Mouse (Mus musculus) MEL (cell line): ENCODE data around the gene Calml3. TPM values are rescaled to one million over a fixed set of nuclear protein-coding genes. Genes with fewer than 3 reads are reported as not detected.
"Not testable (repeated sequence)": the region's sequence is repeated elsewhere in the genome, so short reads cannot be mapped to it uniquely, and the experiment has no call there.

ENCODE experiments used
- DNase-seq: peaks from one replicate; pipeline ENCODE4 v3.0.0; 2011; ENCODE audit warnings: low read depth, low spot score
- H3K27ac ChIP-seq: 2 replicates; pipeline ENCODE4 v1.5.1; 2012; ENCODE audit warnings: low read depth, mild to moderate bottlenecking, control low read depth, low read length, moderate library complexity; ENCODE audit not compliant: control insufficient read depth
- H3K27me3 ChIP-seq, 2 experiments: fragments of 150-350 bp in 1 of 2; sonication (generic) in 1 of 2; 2 replicates each; pipeline ENCODE4 v1.6.1; 2012; ENCODE audit warnings: low read length in 2 of 2, mild to moderate bottlenecking in 2 of 2, improper control_type of control experiment in 1 of 2, moderate library complexity in 1 of 2; ENCODE audit not compliant: insufficient read depth in 2 of 2, control insufficient read depth in 1 of 2
- H3K36me3 ChIP-seq, 2 experiments: 2 replicates each; pipeline ENCODE4 v1.6.1; 2012 to 2014; ENCODE audit warnings: low read length in 2 of 2, improper control_type of control experiment in 1 of 2, inconsistent platforms in 1 of 2, mild to moderate bottlenecking in 1 of 2; ENCODE audit not compliant: insufficient read depth in 2 of 2, control insufficient read depth in 1 of 2
- H3K4me1 ChIP-seq, 2 experiments: fragments of 150-350 bp in 1 of 2; sonication (generic) in 1 of 2; 2 replicates each; pipeline ENCODE4 v1.6.1; 2012; ENCODE audit warnings: low read length in 2 of 2, improper control_type of control experiment in 1 of 2, mild to moderate bottlenecking in 1 of 2; ENCODE audit not compliant: insufficient read depth in 2 of 2, control insufficient read depth in 1 of 2
- H3K4me3 ChIP-seq, 2 experiments: fragments of 150-350 bp in 1 of 2; sonication (generic) in 1 of 2; 2 replicates each; pipeline ENCODE4 v1.5.1; 2012; ENCODE audit warnings: low read depth in 2 of 2, low read length in 2 of 2, mild to moderate bottlenecking in 2 of 2, moderate library complexity in 2 of 2, control low read depth in 1 of 2, improper control_type of control experiment in 1 of 2; ENCODE audit not compliant: control insufficient read depth in 1 of 2, insufficient read depth in 1 of 2
- H3K79me2 ChIP-seq: 2 replicates; pipeline ENCODE4 v1.6.1; 2012; ENCODE audit warnings: mild to moderate bottlenecking, low read length, moderate library complexity; ENCODE audit not compliant: control insufficient read depth, poor library complexity, insufficient read depth
- H3K9ac ChIP-seq: 2 replicates; pipeline ENCODE4 v1.6.1; 2012; ENCODE audit warnings: low read depth, mild to moderate bottlenecking, control low read depth, low read length, moderate library complexity; ENCODE audit not compliant: control insufficient read depth, poor library complexity, severe bottlenecking
- H3K9me3 ChIP-seq: fragments of 150-350 bp; sonication (generic); replicated peaks from 2 replicates; pipeline ENCODE4 v1.6.1; 2012; ENCODE audit warnings: mild to moderate bottlenecking, low read length, improper control_type of control experiment, moderate library complexity; ENCODE audit not compliant: insufficient read depth
- BHLHE40 ChIP-seq: IDR thresholded peaks from 2 replicates; pipeline ENCODE4 v1.6.1; 2012; ENCODE audit warnings: low read depth, mild to moderate bottlenecking, inconsistent platforms, low read length, improper control_type of control experiment, borderline replicate concordance
- CHD2 ChIP-seq: IDR thresholded peaks from 2 replicates; pipeline ENCODE4 v1.6.1; 2011; ENCODE audit warnings: low read length, improper control_type of control experiment
- CTCF ChIP-seq, 3 experiments: IDR thresholded peaks in 2 of 3; conservative IDR thresholded peaks in 1 of 3; 2 replicates each; pipeline ENCODE4 v1.5.1; 2011 to 2012; ENCODE audit warnings: low read length in 3 of 3, low read depth in 2 of 3, mild to moderate bottlenecking in 2 of 3, improper control_type of control experiment in 1 of 3, inconsistent platforms in 1 of 3, mixed read lengths in 1 of 3, moderate library complexity in 1 of 3; ENCODE audit not compliant: control insufficient read depth in 1 of 3, insufficient read depth in 1 of 3, poor library complexity in 1 of 3, severe bottlenecking in 1 of 3
- ELF1 ChIP-seq: IDR thresholded peaks from 2 replicates; pipeline ENCODE4 v1.6.1; 2014; ENCODE audit warnings: low read depth, mild to moderate bottlenecking, inconsistent platforms, low read length, improper control_type of control experiment, moderate library complexity
- EP300 ChIP-seq, 2 experiments: IDR thresholded peaks; 2 replicates each; pipeline ENCODE4 v1.6.1; 2011; ENCODE audit warnings: improper control_type of control experiment in 2 of 2, low read length in 2 of 2, low read depth in 1 of 2, mild to moderate bottlenecking in 1 of 2
- GABPA ChIP-seq: IDR thresholded peaks from 2 replicates; pipeline ENCODE4 v1.6.1; 2012; ENCODE audit warnings: low read depth, mild to moderate bottlenecking, inconsistent platforms, low read length, improper control_type of control experiment, moderate library complexity
- HCFC1 ChIP-seq: IDR thresholded peaks from 2 replicates; pipeline ENCODE4 v1.6.1; 2012; ENCODE audit warnings: low read depth, mild to moderate bottlenecking, inconsistent platforms, low read length, improper control_type of control experiment, moderate library complexity
- JUND ChIP-seq: IDR thresholded peaks from 2 replicates; pipeline ENCODE4 v1.6.1; 2011; ENCODE audit warnings: low read depth, mild to moderate bottlenecking, improper control_type of control experiment, low read length
- KAT2A ChIP-seq: conservative IDR thresholded peaks from 2 replicates; pipeline ENCODE4 v1.6.1; 2012; ENCODE audit warnings: low read depth, low read length, improper control_type of control experiment, inconsistent platforms
- MAFK ChIP-seq: IDR thresholded peaks from 2 replicates; pipeline ENCODE4 v1.6.1; 2011; ENCODE audit warnings: low read depth, mild to moderate bottlenecking, low read length, improper control_type of control experiment, borderline replicate concordance
- MAX ChIP-seq: IDR thresholded peaks from 2 replicates; pipeline ENCODE4 v1.6.1; 2011; ENCODE audit warnings: low read length, improper control_type of control experiment
- MAZ ChIP-seq: IDR thresholded peaks from 2 replicates; pipeline ENCODE4 v1.6.1; 2012; ENCODE audit warnings: low read depth, mild to moderate bottlenecking, inconsistent platforms, low read length, improper control_type of control experiment
- MEF2A ChIP-seq: IDR thresholded peaks from 2 replicates; pipeline ENCODE4 v1.6.1; 2014; ENCODE audit warnings: low read depth, mild to moderate bottlenecking, inconsistent platforms, low read length, improper control_type of control experiment; ENCODE audit not compliant: poor library complexity, insufficient replicate concordance, severe bottlenecking; ENCODE audit errors: extremely low read depth
- MXI1 ChIP-seq: IDR thresholded peaks from 2 replicates; pipeline ENCODE4 v1.6.1; 2011; ENCODE audit warnings: mild to moderate bottlenecking, low read depth, low read length, improper control_type of control experiment
- MYB ChIP-seq: IDR thresholded peaks from 2 replicates; pipeline ENCODE4 v1.6.1; 2011; ENCODE audit warnings: mild to moderate bottlenecking, low read depth, low read length, improper control_type of control experiment
- MYC ChIP-seq: IDR thresholded peaks from 2 replicates; pipeline ENCODE4 v1.6.1; 2011; ENCODE audit warnings: low read depth, mild to moderate bottlenecking, low read length, improper control_type of control experiment, moderate library complexity
- NRF1 ChIP-seq: IDR thresholded peaks from 2 replicates; pipeline ENCODE4 v1.6.1; 2014; ENCODE audit warnings: low read depth, mild to moderate bottlenecking, inconsistent platforms, low read length, improper control_type of control experiment, moderate library complexity; ENCODE audit not compliant: poor library complexity, insufficient read depth, severe bottlenecking
- POLR2A ChIP-seq, 2 experiments: IDR thresholded peaks; 2 replicates each; pipeline ENCODE4 v1.6.1; 2011 to 2012; ENCODE audit warnings: low read length in 2 of 2, mild to moderate bottlenecking in 2 of 2, control low read depth in 1 of 2, improper control_type of control experiment in 1 of 2, low read depth in 1 of 2, moderate library complexity in 1 of 2; ENCODE audit not compliant: control insufficient read depth in 1 of 2, insufficient read depth in 1 of 2, poor library complexity in 1 of 2
- RAD21 ChIP-seq: IDR thresholded peaks from 2 replicates; pipeline ENCODE4 v1.6.1; 2011; ENCODE audit warnings: mild to moderate bottlenecking, low read depth, low read length, improper control_type of control experiment
- SIN3A ChIP-seq: IDR thresholded peaks from 2 replicates; pipeline ENCODE4 v1.6.1; 2012; ENCODE audit warnings: low read length, improper control_type of control experiment, inconsistent platforms
- SMC3 ChIP-seq: IDR thresholded peaks from 2 replicates; pipeline ENCODE4 v1.6.1; 2011; ENCODE audit warnings: low read depth, low read length, improper control_type of control experiment
- TBP ChIP-seq: IDR thresholded peaks from 2 replicates; pipeline ENCODE4 v1.8.0; 2011; ENCODE audit warnings: low read depth, low read length, improper control_type of control experiment
- TCF12 ChIP-seq: IDR thresholded peaks from 2 replicates; pipeline ENCODE4 v1.6.1; 2014; ENCODE audit warnings: low read depth, mild to moderate bottlenecking, inconsistent platforms, low read length, improper control_type of control experiment, moderate library complexity
- UBTF ChIP-seq: IDR thresholded peaks from 2 replicates; pipeline ENCODE4 v1.6.1; 2012; ENCODE audit warnings: low read depth, mild to moderate bottlenecking, inconsistent platforms, low read length, improper control_type of control experiment, moderate library complexity, borderline replicate concordance; ENCODE audit not compliant: insufficient read depth
- USF1 ChIP-seq: IDR thresholded peaks from 2 replicates; pipeline ENCODE4 v1.6.1; 2014; ENCODE audit warnings: low read depth, mild to moderate bottlenecking, inconsistent platforms, low read length, improper control_type of control experiment, moderate library complexity
- USF2 ChIP-seq, 2 experiments: IDR thresholded peaks; 2 replicates each; pipeline ENCODE4 v1.6.1; 2011 to 2012; ENCODE audit warnings: improper control_type of control experiment in 2 of 2, low read length in 2 of 2, borderline replicate concordance in 1 of 2, inconsistent platforms in 1 of 2, low read depth in 1 of 2, mild to moderate bottlenecking in 1 of 2; ENCODE audit not compliant: insufficient read depth in 1 of 2
- ZC3H11A ChIP-seq: IDR thresholded peaks from 2 replicates; pipeline ENCODE4 v1.6.1; 2012; ENCODE audit warnings: low read depth, mild to moderate bottlenecking, inconsistent platforms, low read length, improper control_type of control experiment
- ZKSCAN1 ChIP-seq: IDR thresholded peaks from 2 replicates; pipeline ENCODE4 v1.6.1; 2012; ENCODE audit warnings: low read depth, mild to moderate bottlenecking, inconsistent platforms, low read length, improper control_type of control experiment, moderate library complexity
- ZMIZ1 ChIP-seq: IDR thresholded peaks from 2 replicates; pipeline ENCODE4 v1.6.1; 2012; ENCODE audit warnings: low read depth, mild to moderate bottlenecking, inconsistent platforms, low read length, improper control_type of control experiment, moderate library complexity
- ZNF384 ChIP-seq: IDR thresholded peaks from 2 replicates; pipeline ENCODE4 v1.6.1; 2012; ENCODE audit warnings: low read depth, mild to moderate bottlenecking, inconsistent platforms, low read length, improper control_type of control experiment
- polyA plus RNA-seq, 2 experiments: library from polyadenylated mRNA; stranded (reverse) in 1 of 2; unstranded in 1 of 2; fragments of >175 nt in 1 of 2; fragments of >200 nt in 1 of 2; gene quantifications; 2 replicates each; pipeline versions ENCODE4 v1.2.1 to v1.2.4; 2012; ENCODE audit warnings: low replicate concordance in 2 of 2, low read depth in 1 of 2; ENCODE audit not compliant: insufficient read length in 2 of 2, insufficient read depth in 1 of 2, missing spikeins in 1 of 2
- total RNA-seq: library from RNA; depleted of rRNA; stranded (reverse); fragments of 300-350 nt; gene quantifications from 2 replicates; pipeline ENCODE4 v1.2.3, GENCODE M21; 2012

The Calml3 gene
- total and polyA plus RNA-seq, 3 experiments = not detected

DNA sequence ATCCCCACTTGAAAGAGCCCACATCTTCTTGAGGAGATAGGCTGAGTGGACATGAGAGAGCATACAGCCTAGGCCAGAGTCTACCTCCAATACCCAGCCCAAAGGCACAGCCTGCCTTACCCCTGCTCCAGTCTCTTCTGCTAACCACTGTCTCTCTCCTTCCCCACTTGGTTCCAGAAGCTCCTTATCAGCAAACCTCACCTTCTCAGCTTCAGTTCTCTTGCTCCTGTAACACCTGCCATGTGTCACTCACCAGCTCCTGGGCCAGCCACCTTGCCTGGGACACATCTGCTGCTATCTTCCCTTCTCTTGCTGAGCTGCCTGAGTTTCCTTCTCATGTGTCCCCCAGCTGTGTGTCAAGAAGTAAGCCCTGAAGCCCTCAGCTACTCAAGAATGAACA is 29.5 kb upstream of the Calml3 start:
- not testable (repeated sequence) for H3K9ac ChIP-seq, H3K27me3 ChIP-seq, H3K9me3 ChIP-seq, DNase-seq, H3K36me3 ChIP-seq, H3K4me1 ChIP-seq, H3K27ac ChIP-seq, H3K79me2 ChIP-seq, H3K4me3 ChIP-seq

DNA sequence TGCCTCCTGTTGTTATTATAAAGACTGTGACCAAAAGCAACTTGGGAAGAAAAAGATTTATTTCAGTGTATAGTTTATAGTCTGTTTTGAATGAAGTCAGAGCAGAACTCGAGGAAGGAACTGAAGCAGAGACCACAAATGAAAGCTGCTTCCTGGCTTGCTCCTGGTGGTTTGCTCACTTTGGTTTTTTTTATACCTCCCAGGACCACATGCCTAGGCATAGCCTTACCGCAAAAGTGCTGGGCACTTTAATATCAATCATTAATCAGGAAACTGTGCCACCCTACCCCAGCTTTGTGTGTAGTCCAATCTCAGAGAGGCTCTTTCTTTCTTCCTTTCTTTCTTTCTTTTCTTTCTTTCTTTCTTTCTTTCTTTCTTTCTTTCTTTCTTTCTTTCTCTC is 28.3 kb upstream of the Calml3 start:
- no peak for DNase-seq
- no peaks in the 10 kb centered on the region for H3K9me3 ChIP-seq

DNA sequence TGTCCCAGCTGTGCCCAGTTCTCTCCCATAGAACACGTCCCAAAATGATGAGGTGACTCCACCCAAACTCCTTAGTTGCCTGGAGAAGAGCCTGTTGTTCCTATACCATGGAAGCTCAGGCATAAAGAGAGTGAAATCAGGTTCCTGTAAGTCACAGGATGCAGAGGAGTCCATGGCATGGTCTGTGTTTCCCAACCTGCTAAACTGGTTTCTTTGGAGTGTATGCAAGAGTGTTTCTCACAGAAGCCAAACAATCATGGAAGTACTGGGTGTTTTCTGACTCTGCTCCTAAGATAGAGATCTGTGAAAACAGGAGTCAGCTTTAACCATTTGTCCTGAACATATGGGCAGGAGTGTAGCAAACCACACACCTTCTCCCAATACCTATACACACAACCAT is 27.9 kb upstream of the Calml3 start:
- Histone ChIP-seq H3K9ac (no peak overlapping the region), H3K79me2 (no peaks in the 10 kb centered on the region), H3K9me3 (no peaks in the 10 kb centered on the region), H3K4me3 (no peak overlapping the region), H3K27ac (no peak overlapping the region), H3K36me3 (no peaks in the 10 kb centered on the region; a peak in 1 of 4 replicates), H3K27me3 (no peaks in the 10 kb centered on the region; a peak in 1 of 4 replicates), H3K4me1 (no peaks in the 10 kb centered on the region)
- no peak for DNase-seq
- no peak for TF ChIP-seq ZKSCAN1
- no peak for TF ChIP-seq CTCF (IDR thresholded peaks at IDR 0.05 in 2 of 3, conservative IDR thresholded peaks at IDR 0.05 in 1 of 3; ENCODE audit: control insufficient read depth in 1 of 3, insufficient read depth in 1 of 3, low read depth in 2 of 3, low read length in 3 of 3, poor library complexity in 1 of 3, severe bottlenecking in 1 of 3)
- no peak for TF ChIP-seq RAD21
- no peak for TF ChIP-seq MAZ
- TF ChIP-seq ZMIZ1 = no peak
- no peak for TF ChIP-seq HCFC1
- no peak for TF ChIP-seq ZNF384
- TF ChIP-seq TCF12 = no peak
- TF ChIP-seq MAFK = no peak
- TF ChIP-seq MXI1 = no peak
- no peak for TF ChIP-seq MYB
- TF ChIP-seq UBTF = no peak
- TF ChIP-seq NRF1 = no peak
- TF ChIP-seq CHD2 = no peak
- TF ChIP-seq SIN3A = no peak
- no peak for TF ChIP-seq ELF1
- no peak for TF ChIP-seq BHLHE40
- TF ChIP-seq MAX = no peak
- no peak for TF ChIP-seq EP300 (IDR thresholded peaks at IDR 0.05; ENCODE audit: low read depth in 1 of 2, low read length in 2 of 2)

More for the DNA sequence above, 28.3 kb upstream of the Calml3 start:
- Histone ChIP-seq H3K36me3 (no peaks in the 10 kb centered on the region; a peak in 1 of 4 replicates), H3K4me3 (no peak overlapping the region), H3K79me2 (no peaks in the 10 kb centered on the region), H3K27ac (no peak overlapping the region), H3K4me1 (no peaks in the 10 kb centered on the region), H3K27me3 (no peaks in the 10 kb centered on the region; a peak in 1 of 4 replicates), H3K9ac (no peak overlapping the region)
- TF ChIP-seq SMC3 (no peak), JUND (no peak), ZMIZ1 (no peak), MAX (no peak), EP300 (IDR thresholded peaks at IDR 0.05; ENCODE audit: low read depth in 1 of 2, low read length in 2 of 2) (no peak), GABPA (no peak), USF1 (no peak), MEF2A (no peak), MYC (no peak), NRF1 (no peak), USF2 (IDR thresholded peaks at IDR 0.05; ENCODE audit: borderline replicate concordance in 1 of 2, insufficient read depth in 1 of 2, low read depth in 1 of 2, low read length in 2 of 2) (no peak), ZNF384 (no peak), TCF12 (no peak), ZC3H11A (no peak), CTCF (IDR thresholded peaks at IDR 0.05 in 2 of 3, conservative IDR thresholded peaks at IDR 0.05 in 1 of 3; ENCODE audit: control insufficient read depth in 1 of 3, insufficient read depth in 1 of 3, low read depth in 2 of 3, low read length in 3 of 3, poor library complexity in 1 of 3, severe bottlenecking in 1 of 3) (no peak), TBP (no peak), KAT2A (no peak), BHLHE40 (no peak), POLR2A (IDR thresholded peaks at IDR 0.05; ENCODE audit: control insufficient read depth in 1 of 2, insufficient read depth in 1 of 2, low read depth in 1 of 2, low read length in 2 of 2, poor library complexity in 1 of 2) (no peak)
